Mouse (Mus musculus) ES-Bruce4 (cell line): ENCODE results near the gene Pibf1.

Experiments
- CTCF ChIP-seq: IDR thresholded peaks from one replicate; pipeline ENCODE4 v1.8.1; 2011; ENCODE audit warnings: low read depth, low read length
- POLR2A ChIP-seq: IDR thresholded peaks from one replicate; pipeline ENCODE4 v1.8.1; 2011; ENCODE audit warnings: low read length; ENCODE audit not compliant: insufficient read depth

DNA sequence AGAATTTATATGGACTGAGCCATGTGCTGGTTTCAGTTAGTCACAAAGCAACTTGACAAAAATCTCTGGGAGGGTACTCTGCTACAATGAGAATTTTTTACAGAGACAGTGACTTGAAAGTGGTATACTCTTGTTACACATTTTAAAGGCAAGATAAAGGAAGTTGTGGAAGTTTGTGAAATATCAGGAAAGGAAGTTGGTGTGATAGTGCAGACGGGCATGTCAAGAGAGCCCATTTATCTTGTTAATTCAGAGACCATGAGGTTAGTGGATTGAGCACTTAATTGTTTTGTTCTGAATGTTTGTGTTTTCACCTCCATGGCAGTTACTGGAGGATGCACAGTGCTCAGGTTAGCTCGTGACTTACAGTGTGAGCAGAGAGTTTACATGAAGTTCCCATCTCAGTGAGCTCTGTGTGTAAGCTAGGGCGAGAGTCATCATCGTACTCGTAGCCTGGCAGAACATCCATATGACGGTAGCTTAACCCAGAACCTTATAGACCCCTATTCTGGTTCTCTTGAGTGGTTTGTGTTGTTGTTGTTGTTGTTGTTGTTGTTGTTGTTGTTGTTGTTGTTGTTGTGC lies 5.4 kb downstream of the Pibf1 start:
- TF ChIP-seq CTCF (no peak), POLR2A (no peak)
